Mouse (Mus musculus): Measurements from ENCODE around the gene Sirt1. TPM values are rescaled to one million over a fixed set of nuclear protein-coding genes. Genes with fewer than 3 reads are reported as not detected.
"Not testable (repeated sequence)": the region's sequence is repeated elsewhere in the genome, so short reads cannot be mapped to it uniquely, and the experiment has no call there.

Sirt1 gene
- polyA plus RNA-seq, 1 experiment from 2014 or later: 6.8 TPM

DNA sequence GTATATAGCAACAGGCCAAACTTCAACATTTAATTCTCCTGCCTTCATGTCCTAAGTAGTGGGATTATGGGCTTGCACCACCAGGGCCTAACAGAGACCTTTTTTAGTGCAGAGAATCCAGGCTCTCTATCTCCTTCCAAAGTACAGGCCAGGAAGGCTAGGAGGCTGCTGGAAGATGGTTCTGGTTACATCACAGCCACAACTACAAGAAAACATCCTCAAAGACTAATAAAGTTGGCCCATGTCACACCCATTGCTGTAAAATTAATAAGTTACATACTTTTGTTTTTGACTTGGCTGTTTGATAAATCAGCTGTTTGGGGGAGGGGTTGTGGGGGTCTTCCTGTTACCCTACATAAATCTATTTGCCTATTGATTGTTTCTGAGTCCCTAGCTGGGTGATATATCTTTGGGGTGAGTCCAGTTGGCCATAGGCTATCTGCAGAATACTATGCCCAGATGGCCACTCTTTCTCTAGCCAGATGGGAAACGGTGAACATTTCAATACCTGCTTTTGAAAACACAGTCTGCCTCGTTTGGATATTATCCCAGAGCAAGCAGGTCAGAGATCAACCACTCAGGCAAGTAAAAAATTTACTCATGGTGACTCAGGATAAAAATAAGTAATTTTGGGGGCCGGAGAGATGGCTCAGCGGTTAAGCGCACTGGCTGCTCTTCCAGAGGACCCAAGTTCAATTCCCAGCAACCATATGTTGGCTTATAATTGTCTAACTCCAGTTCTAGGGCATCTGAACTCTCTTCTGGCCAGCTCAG, 21.4 kb upstream of the Sirt1 start:
- H3K4me2 ChIP-seq (replicated peaks): no peak overlapping the region
- H3K27me3 ChIP-seq (ENCODE audit: control insufficient read depth, insufficient read depth, low read length): no peaks in the 10 kb centered on the region
- no peak overlapping the region for H3K27ac ChIP-seq
- no peaks in the 10 kb centered on the region for H3K4me1 ChIP-seq (replicated peaks; ENCODE audit: control insufficient read depth, insufficient read depth, low read length)
- no peaks in the 10 kb centered on the region for H3K9me3 ChIP-seq (ENCODE audit: control insufficient read depth, low read length)
- no peaks in the 10 kb centered on the region for H3K36me3 ChIP-seq (replicated peaks; ENCODE audit: control insufficient read depth, insufficient read depth)
- 87% methylated on average over 5 of the region's 5 CpGs for WGBS
- ATAC-seq (ENCODE audit: low FRiP score) (no peak), DNase-seq (ENCODE audit: low spot score) (no peak)
- H3K9ac ChIP-seq: no peak overlapping the region
- no peak overlapping the region for H3K4me3 ChIP-seq (replicated peaks; ENCODE audit: low read length)

DNA sequence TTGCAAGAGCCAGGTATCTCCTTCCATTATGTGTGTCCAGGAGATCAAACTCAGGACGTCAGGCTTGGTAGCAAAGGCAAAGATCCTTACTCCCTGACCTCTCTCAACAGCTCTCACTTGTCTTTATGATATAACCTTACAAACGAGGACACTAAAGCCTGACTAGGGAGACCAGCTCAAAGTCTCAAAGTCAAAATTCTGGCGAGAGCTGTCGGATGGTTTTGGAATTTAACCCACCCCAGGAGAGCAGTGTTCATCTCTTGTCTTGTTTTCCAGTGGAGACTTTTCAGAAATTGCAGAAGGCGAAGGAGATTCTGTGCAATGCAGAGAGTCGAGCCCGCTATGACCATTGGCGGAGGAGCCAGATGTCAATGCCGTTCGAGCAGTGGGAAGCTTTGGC, 15.5 kb upstream of the Sirt1 start:
- no peaks in the 10 kb centered on the region for H3K4me1 ChIP-seq (replicated peaks; ENCODE audit: control insufficient read depth, insufficient read depth, low read length)
- H3K4me2 ChIP-seq (replicated peaks): no peak overlapping the region
- no peaks in the 10 kb centered on the region for H3K36me3 ChIP-seq (replicated peaks; ENCODE audit: control insufficient read depth, insufficient read depth)
- no peak for ATAC-seq (ENCODE audit: low FRiP score)
- H3K27ac ChIP-seq: no peak overlapping the region
- no peak overlapping the region for H3K4me3 ChIP-seq (replicated peaks; ENCODE audit: low read length)
- WGBS: 94% methylated on average over 10 of the region's 10 CpGs
- H3K27me3 ChIP-seq (ENCODE audit: control insufficient read depth, insufficient read depth, low read length): no peaks in the 10 kb centered on the region
- DNase-seq (ENCODE audit: low spot score): no peak
- H3K9ac ChIP-seq: no peak overlapping the region
- H3K9me3 ChIP-seq (ENCODE audit: control insufficient read depth, low read length): no peaks in the 10 kb centered on the region

DNA sequence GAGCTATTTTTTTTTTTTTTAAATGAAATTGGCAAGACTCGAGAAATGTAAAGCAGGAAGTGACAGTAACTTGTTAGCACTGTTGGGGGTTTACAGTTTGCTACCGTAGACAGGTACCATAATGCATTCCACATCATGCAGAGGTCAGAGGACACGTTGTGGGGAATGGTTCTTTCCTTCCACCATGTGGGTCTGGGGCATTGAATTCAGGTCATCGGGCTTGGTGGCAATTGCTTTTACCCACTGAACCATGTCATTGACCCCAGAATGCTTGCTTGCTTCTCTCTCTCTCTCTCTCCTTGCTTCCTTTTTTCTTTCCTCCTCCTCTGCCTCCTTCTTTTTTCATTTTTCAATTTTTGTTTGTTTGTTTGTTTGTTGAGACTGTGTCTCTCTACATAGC, 7.4 kb upstream of the Sirt1 start:
- Histone ChIP-seq H3K4me1 (replicated peaks; ENCODE audit: control insufficient read depth, insufficient read depth, low read length) (no peaks in the 10 kb centered on the region), H3K9ac (no peak overlapping the region), H3K27ac (no peak overlapping the region), H3K36me3 (replicated peaks; ENCODE audit: control insufficient read depth, insufficient read depth) (no peaks in the 10 kb centered on the region), H3K4me2 (replicated peaks) (no peak overlapping the region), H3K27me3 (ENCODE audit: control insufficient read depth, insufficient read depth, low read length) (no peaks in the 10 kb centered on the region), H3K4me3 (replicated peaks; ENCODE audit: low read length) (no peak overlapping the region), H3K9me3 (ENCODE audit: control insufficient read depth, low read length) (no peaks in the 10 kb centered on the region)
- ATAC-seq (ENCODE audit: low FRiP score) (no peak), DNase-seq (ENCODE audit: low spot score) (no peak)
- 40% methylated on average over 4 of the region's 4 CpGs for WGBS

DNA sequence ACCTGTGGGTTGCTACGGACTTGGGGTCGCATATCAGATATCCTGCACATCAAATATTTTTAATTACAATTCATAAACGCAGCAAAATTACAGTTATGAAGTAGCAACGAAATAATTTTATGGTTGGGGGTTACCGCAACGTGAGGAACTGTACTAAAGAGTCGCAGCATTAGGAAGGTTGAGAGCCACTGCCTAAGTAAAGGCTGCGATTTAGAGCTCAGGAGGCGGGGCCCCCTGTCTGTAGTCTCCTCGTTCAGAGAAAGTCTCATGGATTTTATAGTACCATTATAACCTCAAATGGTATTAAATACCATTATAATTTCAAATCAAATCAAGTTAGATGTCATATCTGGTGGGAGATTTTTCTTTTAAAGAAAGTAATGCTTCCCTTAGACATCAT, 5.5 kb upstream of the Sirt1 start:
- Histone ChIP-seq H3K36me3 (replicated peaks; ENCODE audit: control insufficient read depth, insufficient read depth) (no peaks in the 10 kb centered on the region), H3K9me3 (ENCODE audit: control insufficient read depth, low read length) (no peaks in the 10 kb centered on the region), H3K4me3 (replicated peaks; ENCODE audit: low read length) (peak overlapping the region; percentile 49), H3K27me3 (ENCODE audit: control insufficient read depth, insufficient read depth, low read length) (no peaks in the 10 kb centered on the region), H3K4me1 (replicated peaks; ENCODE audit: control insufficient read depth, insufficient read depth, low read length) (0 out of 2 replicates have a peak, but pooled peaks cover under 1% of the 10 kb centered on the region), H3K4me2 (replicated peaks) (peak overlapping the region; percentile 73), H3K27ac (no peak overlapping the region), H3K9ac (peak overlapping the region; percentile 56)
- 4% methylated on average over 10 of the region's 10 CpGs for WGBS
- ATAC-seq (ENCODE audit: low FRiP score) (no peak), DNase-seq (ENCODE audit: low spot score) (peak; percentile 32)

DNA sequence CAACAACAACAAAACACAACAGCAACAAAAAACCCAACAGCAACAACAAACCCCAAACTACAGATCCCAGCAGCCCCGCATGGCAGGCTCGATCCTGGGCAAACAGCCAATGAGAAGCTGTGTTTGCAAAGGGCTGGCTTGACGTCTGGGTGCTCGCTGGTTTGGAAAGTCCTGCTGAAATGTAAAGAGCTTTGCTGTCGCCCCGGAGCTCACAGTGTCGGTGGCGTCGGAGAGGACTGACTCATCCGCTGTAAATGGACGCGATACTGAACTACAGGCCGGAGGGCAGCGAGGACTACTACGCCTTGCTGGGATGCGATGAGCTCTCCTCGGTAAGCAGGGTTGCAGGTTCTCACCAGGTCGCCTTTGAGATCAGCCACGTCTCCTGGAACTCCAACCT, 4.9 kb upstream of the Sirt1 start:
- 0% methylated on average over 19 of the region's 19 CpGs for WGBS

DNA sequence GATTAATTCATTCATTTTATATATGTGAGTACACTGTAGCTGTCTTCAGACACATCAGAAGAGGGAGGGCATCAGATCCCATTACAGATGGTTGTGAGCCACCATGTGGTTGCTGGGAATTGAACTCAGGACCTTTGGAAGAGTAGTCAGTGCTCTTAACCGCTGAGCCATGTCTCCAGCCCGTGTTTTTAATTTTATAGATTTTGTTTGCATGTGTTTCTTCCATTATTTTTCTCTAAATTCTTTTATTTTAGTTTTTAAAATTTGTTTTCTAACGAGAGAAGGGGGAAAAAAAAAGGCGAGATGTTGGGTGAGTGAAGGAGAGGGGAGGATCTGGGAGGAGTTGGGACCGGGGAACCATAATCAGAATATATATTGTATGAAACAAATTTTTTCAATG, 4.4 kb upstream of the Sirt1 start:
- H3K4me3 ChIP-seq (replicated peaks; ENCODE audit: low read length): peak overlapping the region; percentile 49
- H3K27ac ChIP-seq: 0 out of 2 replicates have a peak overlapping the region, but pooled peaks have one; percentile 39
- H3K36me3 ChIP-seq (replicated peaks; ENCODE audit: control insufficient read depth, insufficient read depth); H3K27me3 ChIP-seq (ENCODE audit: control insufficient read depth, insufficient read depth, low read length); ATAC-seq (ENCODE audit: low FRiP score); H3K9ac ChIP-seq; DNase-seq (ENCODE audit: low spot score); H3K9me3 ChIP-seq (ENCODE audit: control insufficient read depth, low read length); H3K4me1 ChIP-seq (replicated peaks; ENCODE audit: control insufficient read depth, insufficient read depth, low read length): not testable (repeated sequence)
- H3K4me2 ChIP-seq (replicated peaks): peak overlapping the region; percentile 73
- WGBS: 34% methylated on average over 5 of the region's 5 CpGs

More for the DNA sequence above, 4.9 kb upstream of the Sirt1 start:
- Histone ChIP-seq H3K4me3 (replicated peaks; ENCODE audit: low read length) (peak overlapping the region; percentile 49), H3K4me1 (replicated peaks; ENCODE audit: control insufficient read depth, insufficient read depth, low read length) (peaks cover 6% of the 10 kb centered on the region), H3K27ac (peak overlapping the region; percentile 39; the same call in 1 of the 2 replicates), H3K9me3 (ENCODE audit: control insufficient read depth, low read length) (no peaks in the 10 kb centered on the region), H3K9ac (peak overlapping the region; percentile 56), H3K4me2 (replicated peaks) (peak overlapping the region; percentile 73), H3K27me3 (ENCODE audit: control insufficient read depth, insufficient read depth, low read length) (no peaks in the 10 kb centered on the region; the same call in 1 of the 2 replicates), H3K36me3 (replicated peaks; ENCODE audit: control insufficient read depth, insufficient read depth) (no peaks in the 10 kb centered on the region)
- DNase-seq (ENCODE audit: low spot score) (peak; percentile 88), ATAC-seq (ENCODE audit: low FRiP score) (peak; percentile 80)

DNA sequence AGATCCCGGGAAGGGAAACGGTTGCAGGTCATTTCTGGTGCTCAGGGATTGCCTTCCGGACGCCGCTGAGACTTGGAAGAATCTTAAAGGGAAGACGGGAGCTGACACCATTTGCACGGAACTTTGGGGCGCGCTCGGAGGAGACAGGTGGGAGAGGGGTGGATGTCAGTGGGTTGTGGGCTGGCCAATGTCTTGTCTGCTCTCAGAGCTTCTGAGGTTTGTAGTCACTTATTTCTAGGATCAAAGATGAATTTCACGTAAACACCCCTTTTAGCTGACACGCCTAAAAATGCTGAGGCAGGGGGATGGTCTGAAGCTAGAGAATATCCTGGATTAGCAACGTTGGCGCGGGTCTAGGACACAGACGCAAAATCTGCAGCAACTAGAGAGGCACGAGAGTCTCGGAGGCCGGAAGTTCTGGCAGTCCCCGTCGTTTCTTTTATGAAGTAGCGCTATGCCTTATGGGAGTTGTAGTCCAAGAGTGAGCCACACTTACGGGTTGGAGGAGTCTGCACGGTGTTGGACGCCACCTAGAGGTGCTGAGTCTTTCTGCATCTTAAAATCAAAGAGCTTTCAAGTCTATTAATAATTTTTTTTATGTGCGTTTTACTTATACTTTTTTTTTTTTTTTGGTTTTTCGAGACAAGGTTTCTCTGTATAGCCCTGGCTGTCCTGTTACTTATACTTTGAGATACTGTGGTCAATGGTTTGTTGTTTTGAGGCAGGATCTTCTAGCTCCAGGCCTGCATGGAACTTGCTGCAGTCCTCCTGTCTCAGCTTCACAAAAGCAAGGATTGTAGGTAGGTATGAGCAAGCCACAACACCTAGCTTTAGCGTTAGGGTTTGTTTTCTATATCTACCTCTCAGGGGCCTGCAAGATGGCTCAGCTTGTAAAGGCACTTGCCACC, 1.1 kb upstream of the Sirt1 start, which contains the start of gene Dnajc12:
Dnajc12 (plus strand) TSS at position 72 of the 908 bp plus-strand sequence.
- Histone ChIP-seq H3K27me3 (ENCODE audit: control insufficient read depth, insufficient read depth, low read length) (peaks cover 9% of the 10 kb centered on the region), H3K4me1 (replicated peaks; ENCODE audit: control insufficient read depth, insufficient read depth, low read length) (peaks cover 8% of the 10 kb centered on the region), H3K9me3 (ENCODE audit: control insufficient read depth, low read length) (no peaks in the 10 kb centered on the region), H3K4me3 (replicated peaks; ENCODE audit: low read length) (peak within 1 kb of the TSS; percentile 51), H3K9ac (peak within 1 kb of the TSS; percentile 72), H3K4me2 (replicated peaks) (peak within 1 kb of the TSS; percentile 81), H3K27ac (peak within 1 kb of the TSS; percentile 48; the same call in 1 of the 2 replicates), H3K36me3 (replicated peaks; ENCODE audit: control insufficient read depth, insufficient read depth) (no peaks in the 10 kb centered on the region)
- WGBS: under 1% methylated on average over 28 of the region's 28 CpGs
- peak; percentile 97 for DNase-seq (ENCODE audit: low spot score)
- peak; percentile 95 for ATAC-seq (ENCODE audit: low FRiP score)

DNA sequence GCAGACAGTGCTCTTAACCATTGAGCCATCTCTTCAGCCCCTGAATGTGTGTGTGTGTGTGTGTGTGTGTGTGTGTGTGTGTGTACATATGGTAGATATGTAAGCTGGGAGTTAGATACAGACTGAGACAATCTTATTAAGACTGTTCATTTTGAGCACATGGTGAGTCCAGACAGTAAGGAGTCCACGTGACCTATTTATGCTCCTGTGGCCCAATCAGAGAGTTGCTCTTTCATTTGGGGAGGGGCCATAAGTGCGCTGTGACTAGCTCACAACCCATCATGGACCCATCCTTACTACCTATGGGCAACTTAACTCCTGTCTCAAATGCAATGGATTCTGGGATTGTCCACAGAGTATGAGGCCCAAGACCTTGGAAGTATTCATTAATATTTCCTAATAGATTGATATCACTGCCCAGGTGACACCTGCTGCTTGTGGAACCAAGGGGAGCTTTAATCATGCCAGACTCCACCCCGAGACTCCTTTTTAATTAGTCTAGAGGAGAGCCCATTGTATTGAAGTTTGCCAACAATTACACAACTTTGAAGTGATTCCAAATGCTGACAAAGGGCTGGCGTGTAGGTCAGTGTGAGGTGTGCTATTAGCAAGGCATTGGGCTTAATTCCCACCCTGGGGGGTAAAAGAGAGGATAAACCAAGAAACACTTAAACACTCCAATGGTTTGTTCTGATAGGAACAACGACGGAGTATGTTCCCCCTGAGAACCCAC, 2.4 kb downstream of the Sirt1 start:
- H3K27ac ChIP-seq: no peak overlapping the region
- WGBS: 77% methylated on average over 6 of the region's 6 CpGs
- no peak overlapping the region for H3K4me2 ChIP-seq (replicated peaks)
- DNase-seq (ENCODE audit: low spot score): no peak
- no peak for ATAC-seq (ENCODE audit: low FRiP score)
- no peaks in the 10 kb centered on the region for H3K9me3 ChIP-seq (ENCODE audit: control insufficient read depth, low read length)
- no peak overlapping the region for H3K9ac ChIP-seq
- peaks cover 8% of the 10 kb centered on the region for H3K4me1 ChIP-seq (replicated peaks; ENCODE audit: control insufficient read depth, insufficient read depth, low read length)
- H3K36me3 ChIP-seq (replicated peaks; ENCODE audit: control insufficient read depth, insufficient read depth): no peaks in the 10 kb centered on the region
- H3K4me3 ChIP-seq (replicated peaks; ENCODE audit: low read length): no peak overlapping the region
- peaks cover 9% of the 10 kb centered on the region for H3K27me3 ChIP-seq (ENCODE audit: control insufficient read depth, insufficient read depth, low read length)

All from hindbrain, embryonic 14.5 days (tissue).